Mouse (Mus musculus) G1E (cell line): ENCODE results near the gene Zfp422. TPM values are rescaled to one million over a fixed set of nuclear protein-coding genes. Genes with fewer than 3 reads are reported as not detected.

Experiments
- ATAC-seq: 2 replicates; pipeline ENCODE4 v1.8.0; 2016; ENCODE audit warnings: mild to moderate bottlenecking; ENCODE audit not compliant: insufficient number of reproducible peaks, poor library complexity, low FRiP score, severe bottlenecking; ENCODE audit errors: extremely low read depth
- DNase-seq: peaks from one replicate; pipeline ENCODE4 v3.0.0; 2012; ENCODE audit warnings: low spot score
- H3K27me3 ChIP-seq: 2 replicates; pipeline ENCODE4 v1.6.1; 2012; ENCODE audit warnings: mild to moderate bottlenecking, low read length, inconsistent platforms; ENCODE audit not compliant: insufficient read depth
- H3K36me3 ChIP-seq: replicated peaks from 2 replicates; pipeline ENCODE3; 2012; ENCODE audit warnings: mild to moderate bottlenecking, inconsistent platforms
- H3K4me1 ChIP-seq: 2 replicates; pipeline ENCODE4 v1.6.1; 2012; ENCODE audit warnings: low read depth, low read length, inconsistent platforms, mixed read lengths; ENCODE audit not compliant: insufficient read depth
- H3K4me3 ChIP-seq: 2 replicates; pipeline ENCODE4 v1.5.1; 2012; ENCODE audit warnings: low read depth, mild to moderate bottlenecking, inconsistent platforms, low read length, moderate library complexity, mixed read lengths
- H3K9me3 ChIP-seq: replicated peaks from 2 replicates; pipeline ENCODE4 v1.6.1; 2012; ENCODE audit warnings: inconsistent platforms
- CTCF ChIP-seq: IDR thresholded peaks from 2 replicates; pipeline ENCODE4 v1.5.1; 2012; ENCODE audit warnings: low read depth, low read length, inconsistent platforms, mixed read lengths
- GATA1 ChIP-seq: IDR thresholded peaks from 2 replicates; pipeline ENCODE4 v1.6.1; 2012; ENCODE audit warnings: borderline replicate concordance, low read length, inconsistent platforms, mixed read lengths
- GATA2 ChIP-seq: IDR thresholded peaks from 2 replicates; pipeline ENCODE4 v1.6.1; 2012; ENCODE audit warnings: low read depth, low read length, inconsistent platforms, borderline replicate concordance
- POLR2AphosphoS5 ChIP-seq: IDR thresholded peaks from 2 replicates; pipeline ENCODE4 v1.6.1; 2012; ENCODE audit warnings: low read depth, low read length, inconsistent platforms; ENCODE audit not compliant: insufficient replicate concordance
- TAL1 ChIP-seq: conservative IDR thresholded peaks from 2 replicates; pipeline ENCODE4 v1.6.1; 2012; ENCODE audit warnings: low read depth, low read length, inconsistent platforms, mixed read lengths
- polyA plus RNA-seq: library from polyadenylated mRNA; stranded (reverse); fragments of >175 nt; gene quantifications from 2 replicates; pipeline ENCODE4 v1.2.3, GENCODE M21; 2012
- total RNA-seq, 2 experiments: library from RNA; stranded (forward) in 1 of 2; stranded (reverse) in 1 of 2; fragments of 200-1000 nt in 1 of 2; fragments of >200 nt in 1 of 2; fragmentation: Nextera tagmentation in 1 of 2; gene quantifications; 2 replicates each; pipeline ENCODE4 v1.2.3; 2014 to 2017

The Zfp422 gene
- total and polyA plus RNA-seq, 3 experiments = 0.11 TPM; not detected in 2

GRCm38 (mm10) chr6:116651437-116652118 lies 22.8 kb upstream of the Zfp422 start:
- Histone ChIP-seq H3K9me3 (peaks cover 72% of the 10 kb centered on the region), H3K36me3 (no peaks in the 10 kb centered on the region), H3K27me3 (peaks cover 3% of the 10 kb centered on the region; the same call in 1 of the 2 replicates), H3K4me3 (no peak overlapping the region), H3K4me1 (no peaks in the 10 kb centered on the region)
- DNase-seq (no peak), ATAC-seq (no peak)
- TF ChIP-seq GATA2 = no peak
- no peak for TF ChIP-seq GATA1
- no peak for TF ChIP-seq TAL1
- no peak for TF ChIP-seq POLR2AphosphoS5

- Histone ChIP-seq H3K4me3 (no peak within 1 kb of the TSS), H3K36me3 (no peaks in the 10 kb centered on the region), H3K9me3 (peaks cover 70% of the 10 kb centered on the region), H3K27me3 (peaks cover 3% of the 10 kb centered on the region; the same call in 1 of the 2 replicates), H3K4me1 (no peaks in the 10 kb centered on the region)
- TF ChIP-seq CTCF (no peak), TAL1 (no peak), GATA2 (no peak), POLR2AphosphoS5 (no peak)
- DNase-seq (no peak), ATAC-seq (no peak)
These were observed 21.6 kb upstream of the Zfp422 start, which contains the start of gene Depp1 for GRCm38 (mm10) chr6:116650406-116650805. Gene Depp1, plus strand, starts transcription at chr6:116650609.

GRCm38 (mm10) chr6:116649811-116650210 lies 21.0 kb upstream of the Zfp422 start:
- Histone ChIP-seq H3K4me1 (no peaks in the 10 kb centered on the region), H3K9me3 (peaks cover 71% of the 10 kb centered on the region), H3K27me3 (peaks cover 3% of the 10 kb centered on the region; the same call in 1 of the 2 replicates), H3K4me3 (no peak overlapping the region), H3K36me3 (no peaks in the 10 kb centered on the region)
- no peak for ATAC-seq
- no peak for DNase-seq
- TF ChIP-seq POLR2AphosphoS5 (no peak), CTCF (no peak), GATA2 (no peak), TAL1 (no peak), GATA1 (no peak)

GRCm38 (mm10) chr6:116647763-116648162 lies 19.0 kb upstream of the Zfp422 start:
- Histone ChIP-seq H3K4me1 (no peaks in the 10 kb centered on the region), H3K27me3 (peaks cover 3% of the 10 kb centered on the region; the same call in 1 of the 2 replicates), H3K36me3 (no peaks in the 10 kb centered on the region), H3K9me3 (peaks cover 78% of the 10 kb centered on the region), H3K4me3 (no peak overlapping the region; the same call in 1 of the 2 replicates)
- TF ChIP-seq CTCF (no peak), GATA1 (no peak), GATA2 (no peak), TAL1 (no peak), POLR2AphosphoS5 (no peak)
- no peak for ATAC-seq
- no peak for DNase-seq

- Histone ChIP-seq H3K4me3 (no peak overlapping the region), H3K9me3 (peaks cover 75% of the 10 kb centered on the region), H3K4me1 (no peaks in the 10 kb centered on the region), H3K27me3 (no peaks in the 10 kb centered on the region), H3K36me3 (no peaks in the 10 kb centered on the region)
- ATAC-seq (no peak), DNase-seq (no peak)
- TF ChIP-seq TAL1 (no peak), GATA1 (no peak), POLR2AphosphoS5 (no peak), GATA2 (no peak), CTCF (no peak)
These were observed 15.5 kb upstream of the Zfp422 start for GRCm38 (mm10) chr6:116644335-116644734.

- DNase-seq (no peak), ATAC-seq (no peak)
- Histone ChIP-seq H3K4me3 (no peak overlapping the region), H3K9me3 (peaks cover 74% of the 10 kb centered on the region), H3K4me1 (no peaks in the 10 kb centered on the region), H3K36me3 (no peaks in the 10 kb centered on the region), H3K27me3 (no peaks in the 10 kb centered on the region)
- TF ChIP-seq GATA1 (no peak), GATA2 (no peak)
These were observed 15.1 kb upstream of the Zfp422 start for GRCm38 (mm10) chr6:116643881-116644280.
